Mouse (Mus musculus): Measurements from ENCODE around the gene Pnpla6.

Gene Pnpla6

GRCm38 (mm10) chr8:3576211-3576960 lies 61.2 kb downstream of the Pnpla6 start:
- 74% methylated on average over 15 of the region's 15 CpGs for WGBS

- 83% methylated on average over 9 of the region's 9 CpGs for WGBS
Measured at GRCm38 (mm10) chr8:3579390-3580364, 64.5 kb downstream of the Pnpla6 start.

GRCm38 (mm10) chr8:3581961-3582360 lies 66.8 kb downstream of the Pnpla6 start:
- 84% methylated on average over 3 of the region's 3 CpGs for WGBS

- 90% methylated on average over 2 of the region's 2 CpGs for WGBS
Measured at GRCm38 (mm10) chr8:3586452-3586851, 71.3 kb downstream of the Pnpla6 start.

- 5% methylated on average over 7 of the region's 7 CpGs for WGBS
Measured at GRCm38 (mm10) chr8:3586993-3587390, 71.8 kb downstream of the Pnpla6 start, which contains the start of gene Camsap3. Camsap3 (plus strand) TSS chr8:3587293.

GRCm38 (mm10) chr8:3587391-3588257 lies 72.4 kb downstream of the Pnpla6 start:
- under 1% methylated on average over 73 of the region's 77 CpGs for WGBS

GRCm38 (mm10) chr8:3588258-3588633 lies 73.1 kb downstream of the Pnpla6 start:
- WGBS = 16% methylated on average over 11 of the region's 11 CpGs

- 50% methylated on average over 3 of the region's 3 CpGs for whole genome bisulfite sequencing
Measured at GRCm38 (mm10) chr8:3593470-3593869, 78.3 kb downstream of the Pnpla6 start.

Measured in cerebral cortex, adult 2 months (tissue).